Mouse (Mus musculus) cerebellum, adult (tissue): ENCODE results near the gene Slc15a2.

Experiments
- ATAC-seq: cut with Nextera tagmentation; 2 replicates; pipeline ENCODE4 v1.9.2; 2017; ENCODE audit warnings: mild to moderate bottlenecking, moderate library complexity, mixed read lengths; ENCODE audit not compliant: insufficient number of reproducible peaks, low FRiP score, low TSS enrichment

Gene Slc15a2

GRCm38 (mm10) chr16:36784594-36785313 is at the start of gene Slc15a2:
TSS of gene Slc15a2 (minus strand) at chr16:36784962.
- no peak for ATAC-seq

- no peak for ATAC-seq
These were observed 44.1 kb upstream of the Slc15a2 start for GRCm38 (mm10) chr16:36828820-36829219.

GRCm38 (mm10) chr16:36828054-36828786 is 43.5 kb upstream of the Slc15a2 start, which contains the start of gene Iqcb1:
TSS of gene Iqcb1 (plus strand) at chr16:36828385.
- peak; percentile 93 for ATAC-seq

- no peak; the same call in 1 of the 2 replicates for ATAC-seq
These were observed 42.9 kb upstream of the Slc15a2 start for GRCm38 (mm10) chr16:36827611-36828053.

DNA sequence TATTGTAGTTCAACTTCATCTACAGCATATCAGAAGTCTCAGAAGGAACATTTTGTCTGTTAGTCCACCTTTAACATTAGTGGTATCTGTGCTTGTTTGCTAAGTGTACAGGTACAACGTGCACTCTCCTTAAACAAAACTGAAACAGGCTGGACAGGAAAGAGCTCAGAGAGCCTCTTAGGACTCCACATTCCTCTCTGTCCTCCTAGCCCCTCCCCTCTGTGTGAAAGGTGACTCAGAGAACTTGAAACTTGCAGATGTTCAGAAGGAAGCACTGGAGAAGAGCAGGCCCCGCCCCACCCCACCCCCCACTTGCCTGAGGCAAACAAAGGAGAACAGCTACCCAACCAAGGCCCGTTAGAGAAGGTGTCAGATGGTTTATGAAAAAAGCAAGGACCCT is 36.7 kb upstream of the Slc15a2 start:
- ATAC-seq = no peak

- no peak for ATAC-seq
These were observed 36.0 kb upstream of the Slc15a2 start for GRCm38 (mm10) chr16:36820747-36821146.

- ATAC-seq = no peak
These were observed 35.3 kb upstream of the Slc15a2 start for GRCm38 (mm10) chr16:36820016-36820415.

DNA sequence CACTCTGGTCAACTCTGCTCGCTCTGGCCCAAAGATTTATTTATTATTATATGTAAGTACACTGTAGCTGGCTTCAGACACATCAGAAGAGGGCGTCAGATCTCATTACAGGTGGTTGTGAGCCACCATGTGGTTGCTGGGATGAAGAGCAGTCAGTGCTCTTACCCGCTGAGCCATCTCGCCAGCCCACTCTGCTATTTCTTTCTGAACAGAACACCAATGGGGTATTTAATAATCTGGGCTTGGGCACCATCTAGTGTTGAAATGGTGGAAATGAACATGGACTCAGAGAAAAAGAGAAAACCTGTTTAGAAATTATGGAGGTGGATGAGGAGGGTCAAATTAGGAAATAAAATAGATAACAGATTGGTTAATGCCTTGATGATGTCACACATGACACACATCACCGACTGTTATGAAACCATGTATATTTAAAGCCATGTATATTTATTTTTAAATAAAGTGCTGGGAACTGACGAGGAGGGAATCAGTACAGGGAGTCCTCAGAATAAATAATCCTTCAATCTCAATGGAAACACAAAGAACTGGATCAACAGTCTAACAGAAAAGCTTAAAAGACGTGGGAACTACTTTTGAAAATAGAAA is 32.7 kb upstream of the Slc15a2 start:
- peak; percentile 84 for ATAC-seq

GRCm38 (mm10) chr16:36816916-36817315 is 32.2 kb upstream of the Slc15a2 start:
- ATAC-seq = no peak

DNA sequence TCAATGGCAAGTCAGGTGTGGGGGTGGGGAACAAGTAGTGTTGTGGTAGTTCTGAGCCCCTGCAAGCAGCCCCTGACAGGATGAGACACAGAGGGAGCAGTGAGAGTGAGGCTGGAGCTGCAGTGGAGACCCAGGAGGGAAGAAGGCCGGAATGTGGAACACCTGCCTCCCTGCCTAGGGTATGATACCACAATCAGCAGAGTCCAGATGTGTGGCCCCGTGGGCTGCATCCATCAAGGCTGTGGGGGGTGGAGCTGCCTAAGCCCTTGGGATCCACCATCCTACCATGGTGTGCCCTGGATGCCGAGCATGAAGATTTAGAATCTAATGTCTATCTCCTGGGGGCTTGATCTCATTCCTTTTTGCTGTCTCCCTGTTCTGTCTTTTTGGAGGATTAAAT is 28.9 kb upstream of the Slc15a2 start:
- ATAC-seq = no peak

DNA sequence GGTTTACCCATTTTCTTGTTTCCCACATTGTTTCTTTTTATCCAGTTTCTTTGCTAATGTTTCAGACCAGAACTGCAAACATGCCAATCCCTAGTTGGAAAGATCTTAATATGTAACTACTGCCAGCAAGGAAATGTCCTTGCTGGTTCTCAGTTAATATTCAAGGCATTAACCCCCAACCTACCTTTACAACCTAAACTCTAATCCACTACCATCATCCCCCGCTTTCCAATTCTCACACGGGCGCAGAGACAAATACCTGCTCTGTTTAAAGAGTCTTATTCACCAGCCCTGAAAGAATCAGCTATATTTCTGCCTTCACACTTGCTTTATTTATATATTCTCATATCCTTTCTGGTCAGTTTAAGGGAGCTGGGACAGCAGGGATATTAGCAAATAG is 23.9 kb upstream of the Slc15a2 start:
- no peak for ATAC-seq

- no peak for ATAC-seq
These were observed 17.6 kb upstream of the Slc15a2 start for GRCm38 (mm10) chr16:36802361-36802760.

DNA sequence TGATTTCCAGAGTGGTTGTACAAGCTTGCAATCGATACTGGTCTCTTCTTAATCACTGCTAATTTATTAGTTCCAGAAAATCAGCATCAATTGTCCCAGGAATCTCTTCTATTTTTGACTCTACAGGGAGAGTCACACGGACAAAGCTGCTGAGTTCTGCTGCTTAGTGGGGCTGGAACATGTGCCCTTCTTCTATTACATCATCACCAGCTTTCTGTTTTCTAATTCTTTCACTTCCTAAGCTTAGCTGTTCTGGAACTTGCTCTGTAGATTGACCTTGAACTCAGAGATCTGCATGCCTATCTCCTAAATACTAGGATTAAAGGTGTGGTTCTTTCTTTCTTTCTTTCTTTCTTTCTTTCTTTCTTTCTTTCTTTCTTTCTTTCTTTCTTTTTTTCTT is 13.6 kb upstream of the Slc15a2 start:
- no peak for ATAC-seq

DNA sequence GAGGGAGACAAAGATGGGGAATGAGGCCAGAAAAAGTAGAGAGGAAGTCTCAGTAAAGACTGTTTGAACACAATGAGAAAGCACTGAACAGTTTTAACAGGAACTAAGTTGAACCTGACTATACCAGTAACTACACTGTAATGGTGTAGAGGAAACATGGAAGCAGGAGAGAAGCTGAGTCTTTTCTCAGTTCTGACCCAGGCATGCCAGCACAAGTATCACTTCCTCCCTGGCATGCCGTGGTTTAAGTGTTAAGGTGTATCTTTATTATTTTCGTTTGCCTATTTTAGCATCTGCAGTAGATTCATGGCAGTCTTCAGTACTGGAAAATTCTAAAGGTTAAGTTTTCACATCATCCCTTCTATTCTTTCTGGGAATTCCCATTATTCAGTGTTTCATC is 10.2 kb upstream of the Slc15a2 start:
- ATAC-seq = no peak

- ATAC-seq = no peak
These were observed 5.4 kb upstream of the Slc15a2 start for GRCm38 (mm10) chr16:36790166-36790565.

GRCm38 (mm10) chr16:36786466-36786865 is 1.7 kb upstream of the Slc15a2 start:
- no peak for ATAC-seq

GRCm38 (mm10) chr16:36784146-36784545 is 616 bp downstream of the Slc15a2 start:
- ATAC-seq = no peak

DNA sequence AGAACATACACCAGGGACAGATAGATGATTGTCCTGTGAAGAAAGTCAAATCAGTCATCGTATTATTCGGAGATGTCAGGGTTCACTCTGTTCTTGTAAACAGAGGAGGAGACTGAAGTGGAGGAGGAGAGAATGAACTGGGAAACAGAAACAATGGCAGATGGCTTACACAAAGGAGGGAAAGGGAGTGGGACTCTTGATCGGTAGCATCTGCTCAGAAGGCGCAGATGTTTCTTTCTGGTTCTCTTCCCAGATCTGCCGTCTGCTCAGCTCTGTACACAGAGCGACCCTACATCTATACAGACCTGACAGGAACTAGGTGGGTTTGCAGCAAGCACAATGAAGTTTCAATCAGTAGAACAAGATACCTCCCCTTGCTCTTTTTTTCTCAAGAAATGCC is 9.1 kb downstream of the Slc15a2 start:
- ATAC-seq = no peak

- ATAC-seq = no peak
These were observed 11.8 kb downstream of the Slc15a2 start for GRCm38 (mm10) chr16:36772996-36773395.

- ATAC-seq = no peak
These were observed 13.1 kb downstream of the Slc15a2 start for GRCm38 (mm10) chr16:36771703-36772102.

DNA sequence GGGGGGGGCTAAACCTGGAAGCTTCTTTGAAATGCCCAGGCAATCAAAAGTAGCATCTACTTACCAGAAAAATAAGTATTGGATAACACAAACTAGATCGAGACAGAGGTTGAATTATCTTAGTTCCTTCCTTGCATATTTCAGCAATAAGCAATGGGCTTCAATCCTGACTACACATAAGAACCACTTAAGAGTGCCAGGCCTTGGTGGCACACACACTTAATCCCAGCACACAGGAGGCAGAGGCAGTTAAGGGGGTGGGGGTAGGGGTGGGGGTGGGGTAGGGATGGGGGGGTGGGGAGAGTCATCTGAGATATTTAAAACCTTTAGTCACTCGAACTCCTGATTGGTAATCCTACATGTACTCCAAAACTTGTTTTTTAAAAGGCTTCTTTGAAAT is 13.5 kb downstream of the Slc15a2 start:
- no peak for ATAC-seq
